Mouse (Mus musculus) megakaryocyte, embryonic 14.5 days (primary cell): ENCODE measurements around the gene Defb25. TPM values are rescaled to one million over a fixed set of nuclear protein-coding genes. Genes with fewer than 3 reads are reported as not detected.
"Not testable (repeated sequence)": the region's sequence is repeated elsewhere in the genome, so short reads cannot be mapped to it uniquely, and the experiment has no call there.

Source experiments
- H3K27me3 ChIP-seq: replicated peaks from 2 replicates; pipeline ENCODE3; 2012; ENCODE audit warnings: inconsistent platforms
- H3K36me3 ChIP-seq: replicated peaks from 2 replicates; pipeline ENCODE3; 2012; ENCODE audit warnings: low read length, inconsistent platforms, mixed read lengths
- H3K4me1 ChIP-seq: 2 replicates; pipeline ENCODE4 v1.6.1; 2012; ENCODE audit warnings: inconsistent platforms
- H3K4me3 ChIP-seq: replicated peaks from 2 replicates; pipeline ENCODE3; 2012; ENCODE audit warnings: moderate library complexity, mild to moderate bottlenecking, inconsistent platforms
- H3K9me3 ChIP-seq: 2 replicates; pipeline ENCODE4 v1.6.1; 2012; ENCODE audit warnings: inconsistent platforms
- FLI1 ChIP-seq: IDR thresholded peaks from 2 replicates; pipeline ENCODE4 v1.6.1; 2012; ENCODE audit warnings: low read length, inconsistent platforms, mixed read lengths
- GATA1 ChIP-seq: IDR thresholded peaks from 3 replicates; pipeline ENCODE4 v1.6.1; 2012; ENCODE audit warnings: mixed read lengths, low read length, inconsistent platforms, borderline replicate concordance
- polyA plus RNA-seq: library from polyadenylated mRNA; stranded (reverse); fragments of >175 nt; gene quantifications from 2 replicates; pipeline ENCODE4 v1.2.3, GENCODE M21; 2012; ENCODE audit warnings: low replicate concordance; ENCODE audit not compliant: insufficient read depth

Defb25 gene
- polyA plus RNA-seq = not detected in 2 replicates

DNA sequence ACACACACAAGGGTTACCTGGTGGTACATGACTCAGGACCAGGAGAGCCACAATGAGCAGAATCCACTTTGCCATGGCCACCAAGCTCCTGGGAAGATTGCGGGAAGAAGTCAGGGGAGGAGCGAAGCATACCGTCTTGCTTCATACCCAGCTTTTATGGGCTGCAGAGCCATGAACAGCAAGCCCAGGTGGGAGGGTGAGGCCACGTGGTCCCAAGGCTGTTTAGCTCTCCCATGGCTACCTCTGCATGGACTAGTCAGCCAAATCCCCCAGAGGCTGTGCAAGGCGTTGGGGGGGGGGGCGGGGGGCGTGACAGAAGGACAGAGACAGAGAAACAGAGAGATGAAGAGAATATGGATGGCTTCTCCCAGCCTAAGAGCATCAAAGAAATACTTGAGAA, at the start of gene Defb25:
Gene Defb25, minus strand, starts transcription at position 101 of the 400 bp plus-strand sequence.
- Histone ChIP-seq H3K9me3 (peaks cover 14% of the 10 kb centered on the region), H3K4me1 (peaks cover 20% of the 10 kb centered on the region), H3K36me3 (no peaks in the 10 kb centered on the region), H3K4me3 (no peak within 1 kb of the TSS), H3K27me3 (peaks cover 87% of the 10 kb centered on the region)
- TF ChIP-seq FLI1 = no peak
- no peak for TF ChIP-seq GATA1

- Histone ChIP-seq H3K36me3 (peaks cover 45% of the 10 kb centered on the region), H3K4me1 (peaks cover 72% of the 10 kb centered on the region), H3K9me3 (no peaks in the 10 kb centered on the region), H3K27me3 (no peaks in the 10 kb centered on the region), H3K4me3 (peak overlapping the region; percentile 99)
- TF ChIP-seq FLI1 (no peak), GATA1 (no peak)
Observed at GRCm38 (mm10) chr2:152672166-152672565, 49.3 kb upstream of the Defb25 start.

DNA sequence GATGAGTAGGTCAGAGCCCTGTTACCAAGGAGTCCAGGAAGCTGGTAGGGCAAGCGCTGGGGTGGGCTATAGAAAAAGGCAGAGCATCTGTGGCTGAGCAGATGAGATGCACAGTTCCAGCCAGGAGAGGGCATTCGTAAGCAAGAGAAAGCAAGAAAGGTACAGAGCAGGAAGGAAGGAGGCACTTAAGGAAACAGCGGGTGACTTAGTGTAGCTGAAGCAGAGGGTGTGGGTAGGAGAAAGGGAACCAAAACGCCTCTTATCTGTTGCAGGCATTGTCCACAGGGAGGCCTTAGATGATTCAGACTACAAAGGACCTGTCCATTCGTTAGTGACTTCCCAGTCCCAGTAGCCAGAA, 48.8 kb upstream of the Defb25 start:
- peak overlapping the region; percentile 99 for H3K4me3 ChIP-seq
- H3K9me3 ChIP-seq = no peaks in the 10 kb centered on the region
- peaks cover 68% of the 10 kb centered on the region for H3K4me1 ChIP-seq
- no peaks in the 10 kb centered on the region for H3K27me3 ChIP-seq
- TF ChIP-seq FLI1 = no peak
- TF ChIP-seq GATA1 = no peak; the same call in 2 of the 3 replicates
- H3K36me3 ChIP-seq = peaks cover 39% of the 10 kb centered on the region

DNA sequence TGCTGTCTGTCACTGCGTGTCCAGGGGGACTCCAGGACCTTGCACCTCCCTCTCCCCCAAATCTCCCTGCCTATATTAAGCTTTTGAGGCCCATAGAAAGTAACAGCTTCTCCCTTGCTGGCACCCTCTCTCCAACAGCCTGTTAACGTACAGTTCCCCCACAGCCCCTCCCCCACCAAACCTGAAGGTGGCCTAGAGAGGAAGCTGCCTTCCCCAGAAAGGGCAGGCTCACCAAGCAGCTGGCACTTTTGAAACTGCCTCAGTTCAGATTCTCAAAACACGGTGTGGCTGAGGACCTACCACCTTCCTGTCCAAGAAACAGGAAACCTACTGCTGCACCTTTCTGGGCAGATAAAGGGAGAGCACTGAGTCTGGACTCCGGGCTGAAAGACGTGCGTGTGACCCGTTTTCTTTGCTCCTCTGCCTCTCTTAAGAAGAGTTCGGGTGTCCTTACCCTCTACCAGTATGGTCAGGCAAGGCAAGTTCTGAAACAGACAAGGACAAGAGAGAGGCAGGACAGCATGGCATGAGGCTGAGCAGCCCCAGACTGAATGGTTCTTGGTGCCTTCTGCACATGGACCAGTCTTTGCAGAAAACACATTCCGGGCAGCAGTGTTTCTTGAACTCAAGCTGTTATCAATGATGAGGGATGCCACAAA, 48.3 kb upstream of the Defb25 start:
- no peak for TF ChIP-seq FLI1
- TF ChIP-seq GATA1 = no peak
- Histone ChIP-seq H3K4me3 (peak overlapping the region; percentile 99), H3K9me3 (no peaks in the 10 kb centered on the region), H3K4me1 (peaks cover 63% of the 10 kb centered on the region), H3K27me3 (no peaks in the 10 kb centered on the region), H3K36me3 (peaks cover 34% of the 10 kb centered on the region)

DNA sequence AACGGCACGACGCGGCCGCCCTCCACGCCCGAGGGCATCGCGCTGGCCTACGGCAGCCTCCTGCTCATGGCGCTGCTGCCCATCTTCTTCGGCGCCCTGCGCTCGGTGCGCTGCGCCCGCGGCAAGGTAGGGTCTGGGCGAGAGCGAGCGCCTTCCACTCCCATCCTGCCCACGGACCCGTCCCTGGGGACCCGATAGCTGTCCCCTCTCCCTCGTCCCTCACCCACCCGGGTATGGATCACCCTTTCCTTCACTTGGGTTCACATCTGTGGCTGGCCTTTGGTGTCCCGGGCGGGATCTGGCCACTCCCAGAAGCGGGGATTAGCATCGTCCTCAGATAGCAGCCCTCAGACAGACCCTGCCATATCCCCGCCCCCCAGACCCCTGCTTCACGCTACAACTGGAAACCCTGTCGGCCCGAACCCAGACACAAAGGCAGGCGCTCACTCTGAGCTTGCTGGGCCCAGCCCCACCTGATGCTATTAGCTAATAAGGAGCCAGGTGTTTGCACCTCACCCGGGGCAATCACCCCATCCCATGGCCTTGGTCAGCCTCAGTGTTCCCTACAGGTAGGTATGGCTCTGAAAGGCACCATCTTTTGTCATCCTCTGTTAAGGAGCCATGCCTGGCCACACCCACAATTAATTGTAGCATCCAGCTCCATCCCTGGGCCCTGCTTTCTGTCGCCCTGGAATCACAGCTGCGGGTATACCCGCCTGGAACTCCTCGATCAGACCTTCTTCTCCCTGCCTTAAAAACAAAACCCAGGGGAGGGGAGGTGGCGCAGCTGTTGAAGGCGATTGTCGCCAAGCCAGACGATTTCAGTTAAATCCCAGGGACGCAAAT, 47.0 kb upstream of the Defb25 start:
- no peak for TF ChIP-seq FLI1
- TF ChIP-seq GATA1 = no peak
- H3K27me3 ChIP-seq = peaks cover 5% of the 10 kb centered on the region
- no peaks in the 10 kb centered on the region for H3K9me3 ChIP-seq
- peak overlapping the region; percentile 99 for H3K4me3 ChIP-seq
- H3K4me1 ChIP-seq = peaks cover 54% of the 10 kb centered on the region
- peaks cover 22% of the 10 kb centered on the region for H3K36me3 ChIP-seq

DNA sequence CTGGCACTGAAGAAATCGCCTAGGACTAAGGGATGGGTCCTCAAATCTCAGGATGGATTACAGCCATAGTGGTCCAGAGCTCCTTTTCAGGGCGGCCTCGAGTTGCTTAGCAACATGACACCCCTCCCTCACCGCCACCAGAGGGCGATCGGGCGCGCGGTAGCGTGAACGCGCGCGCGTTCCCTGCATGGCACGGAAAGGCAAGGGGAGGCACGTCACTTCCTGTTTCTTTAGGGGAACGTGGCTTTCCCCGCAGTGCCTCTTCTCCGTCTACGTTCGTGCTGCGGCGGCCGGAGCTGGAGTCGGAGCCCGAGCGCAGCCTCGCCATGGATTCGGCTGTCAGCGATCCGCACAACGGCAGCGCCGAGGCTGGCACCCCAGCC, 46.4 kb upstream of the Defb25 start, which contains the start of gene H13:
Gene H13, plus strand, starts transcription at position 206 of the 383 bp plus-strand sequence.
- Histone ChIP-seq H3K9me3 (no peaks in the 10 kb centered on the region), H3K4me3 (peak within 1 kb of the TSS; percentile 99), H3K36me3 (peaks cover 17% of the 10 kb centered on the region), H3K4me1 (peaks cover 51% of the 10 kb centered on the region), H3K27me3 (peaks cover 8% of the 10 kb centered on the region)
- TF ChIP-seq GATA1 (no peak), FLI1 (no peak)

- H3K36me3 ChIP-seq, H3K4me3 ChIP-seq, H3K9me3 ChIP-seq: not testable (repeated sequence)
- Histone ChIP-seq H3K27me3 (peaks cover 13% of the 10 kb centered on the region), H3K4me1 (peaks cover 23% of the 10 kb centered on the region)
Observed at GRCm38 (mm10) chr2:152666191-152666590, 43.3 kb upstream of the Defb25 start.

GRCm38 (mm10) chr2:152661163-152661562, 38.3 kb upstream of the Defb25 start:
- Histone ChIP-seq H3K4me3 (no peak overlapping the region), H3K36me3 (no peaks in the 10 kb centered on the region), H3K9me3 (peaks cover 19% of the 10 kb centered on the region; the same call in 1 of the 2 replicates), H3K4me1 (peaks cover 6% of the 10 kb centered on the region), H3K27me3 (peaks cover 15% of the 10 kb centered on the region)
- TF ChIP-seq GATA1 = no peak
- TF ChIP-seq FLI1 = no peak

DNA sequence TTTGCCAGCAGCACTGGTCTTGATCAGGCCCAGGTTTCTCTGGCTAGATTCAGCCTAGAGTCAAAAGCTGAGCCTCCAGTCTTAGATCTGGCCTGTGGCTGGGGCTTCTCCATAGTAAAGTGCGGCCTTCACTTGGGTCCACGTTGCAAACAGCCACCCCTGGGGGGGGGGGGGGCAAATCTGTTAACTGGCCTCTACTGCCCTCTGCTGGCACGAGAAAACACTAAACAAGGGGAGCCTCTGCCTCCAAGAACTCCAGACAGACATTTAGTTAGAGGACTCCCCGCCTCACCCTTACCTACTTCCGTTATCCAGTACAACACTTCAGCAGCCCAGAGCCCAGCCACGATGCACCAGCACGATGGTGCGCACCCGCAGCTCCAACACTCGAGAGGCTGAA, 34.5 kb upstream of the Defb25 start:
- no peak for TF ChIP-seq GATA1
- H3K36me3 ChIP-seq = no peaks in the 10 kb centered on the region
- H3K9me3 ChIP-seq = peaks cover 19% of the 10 kb centered on the region; the same call in 1 of the 2 replicates
- no peak overlapping the region for H3K4me3 ChIP-seq
- peaks cover 24% of the 10 kb centered on the region for H3K4me1 ChIP-seq
- peaks cover 14% of the 10 kb centered on the region for H3K27me3 ChIP-seq

GRCm38 (mm10) chr2:152653874-152654715, 31.2 kb upstream of the Defb25 start:
- Histone ChIP-seq H3K4me1 (peaks cover 26% of the 10 kb centered on the region), H3K36me3 (no peaks in the 10 kb centered on the region), H3K27me3 (peaks cover 12% of the 10 kb centered on the region), H3K4me3 (peak overlapping the region; percentile 28), H3K9me3 (0 out of 2 replicates have a peak, but pooled peaks cover 7% of the 10 kb centered on the region)
- TF ChIP-seq FLI1 = no peak
- no peak for TF ChIP-seq GATA1
